Mouse (Mus musculus) heart, adult 8-10 months (tissue): ENCODE data around the gene Tent5b. TPM values are rescaled to one million over a fixed set of nuclear protein-coding genes. Genes with fewer than 3 reads are reported as not detected.

ENCODE experiments used
- DNase-seq: peaks from one replicate; pipeline ENCODE4 v3.0.0; 2022; ENCODE audit warnings: low spot score
- total RNA-seq, 4 experiments: library from RNA; stranded (reverse); gene quantifications; 2 replicates each; pipeline ENCODE4 v1.2.4; 2022

Tent5b gene
- total RNA-seq, 4 experiments from 2014 or later: 1.3 to 3.0 (median 1.6) TPM

DNA sequence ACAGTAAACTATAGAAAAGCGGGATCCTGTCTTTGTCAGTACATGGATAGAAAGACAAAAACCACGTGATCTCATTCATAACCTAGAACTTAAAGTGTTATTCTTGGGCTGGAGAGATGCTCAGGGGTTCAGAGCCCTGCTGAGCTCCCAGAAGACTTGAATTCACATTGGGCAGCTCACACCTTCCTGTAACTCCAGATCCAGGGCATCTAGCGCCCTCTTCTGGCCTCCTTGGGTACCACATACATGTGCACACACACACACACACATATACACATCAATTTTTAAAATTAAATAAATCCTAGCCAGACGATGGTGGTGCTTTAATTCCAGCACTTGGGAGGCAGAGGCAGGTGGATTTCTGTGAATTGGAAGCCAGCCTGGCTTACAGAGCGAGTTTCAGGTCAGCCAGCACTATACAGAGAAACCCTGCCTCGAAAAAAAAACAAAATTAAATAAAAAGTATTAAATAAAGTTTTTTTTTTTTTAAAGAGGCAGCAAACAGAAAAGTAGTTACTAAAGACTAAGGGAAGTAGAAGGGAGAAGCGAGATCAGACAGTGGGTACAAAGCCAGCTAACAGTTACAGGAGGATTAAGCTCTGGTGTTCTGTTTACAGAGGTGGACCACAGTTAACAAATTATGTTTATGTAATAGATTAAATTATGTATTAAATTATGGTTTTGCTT is 8.7 kb upstream of the Tent5b start:
- DNase-seq: no peak

DNA sequence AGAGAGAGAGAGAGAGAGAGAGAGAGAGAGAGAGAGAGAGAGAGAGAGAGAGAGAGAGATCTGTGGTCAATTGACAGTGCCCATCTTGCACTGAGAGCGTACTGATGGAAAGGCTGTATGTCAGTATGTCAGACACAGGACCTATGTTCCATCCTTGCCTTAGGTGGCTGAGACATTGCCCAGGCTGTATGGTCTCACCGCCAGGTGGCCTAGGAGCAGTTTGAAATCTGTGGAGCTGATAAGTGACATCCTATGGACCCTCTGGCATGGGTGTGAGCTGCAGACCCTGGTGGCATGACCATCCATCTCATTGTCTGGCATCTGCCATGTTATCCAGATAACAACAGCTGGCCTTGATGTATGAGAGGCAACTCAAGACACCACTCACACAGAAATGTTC is 6.1 kb upstream of the Tent5b start:
- DNase-seq: no peak

DNA sequence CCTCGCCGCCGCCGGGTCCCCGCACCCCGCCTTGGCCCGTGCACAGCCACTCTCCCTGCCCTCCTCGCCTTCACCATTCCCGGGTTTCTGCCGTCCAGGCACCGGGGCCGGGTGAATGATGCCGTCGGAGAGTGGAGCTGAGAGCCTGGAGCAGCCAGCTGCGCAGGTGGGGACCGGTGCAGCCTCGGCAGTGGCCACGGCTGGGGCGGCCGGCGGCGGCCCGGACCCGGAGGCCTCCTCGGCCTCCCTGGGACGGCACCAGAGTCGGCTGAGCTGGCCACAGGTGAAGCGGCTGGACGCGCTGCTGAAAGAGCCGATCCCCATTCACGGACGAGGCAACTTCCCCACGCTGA is 229 bp downstream of the Tent5b start:
- DNase-seq: no peak

DNA sequence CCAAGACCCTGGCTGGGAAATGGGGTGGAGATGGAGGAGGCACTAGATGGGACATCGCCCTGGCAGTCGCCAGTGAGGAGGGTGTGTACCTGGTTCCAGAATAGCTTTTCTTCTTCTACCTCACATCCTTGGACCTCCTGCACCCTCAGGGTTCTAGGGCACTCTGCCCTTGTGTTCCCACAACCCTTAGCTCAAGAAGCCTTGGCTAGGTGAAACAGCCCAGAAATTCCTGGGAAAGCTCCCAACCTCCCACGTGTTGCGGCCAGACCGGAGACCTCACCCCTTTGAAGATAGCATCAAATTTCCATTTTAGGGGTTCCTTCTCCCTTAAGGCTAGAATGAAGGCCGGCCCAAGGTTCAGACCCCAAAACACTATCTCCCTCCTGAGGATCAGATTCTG is 822 bp downstream of the Tent5b start:
- DNase-seq: no peak

DNA sequence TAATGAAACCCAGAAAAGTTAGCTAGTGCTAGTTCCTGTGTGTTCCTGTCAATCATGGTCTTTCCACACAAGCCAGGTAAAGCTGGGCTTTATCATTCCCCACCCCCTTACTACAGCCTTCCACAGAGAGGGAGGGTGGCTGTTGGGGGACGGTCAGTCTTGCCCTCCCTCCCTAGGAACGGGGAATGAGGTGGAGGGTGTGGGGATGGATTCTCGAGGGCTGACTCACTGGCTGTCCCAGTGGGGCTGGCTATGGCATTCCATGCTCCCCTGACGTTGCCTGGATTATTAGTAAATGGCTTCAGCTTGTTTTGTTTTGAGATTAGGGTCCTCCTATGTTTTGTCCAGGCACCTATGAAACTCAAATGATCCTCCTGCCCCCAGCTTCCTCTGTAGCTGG is 1.6 kb downstream of the Tent5b start:
- no peak for DNase-seq

DNA sequence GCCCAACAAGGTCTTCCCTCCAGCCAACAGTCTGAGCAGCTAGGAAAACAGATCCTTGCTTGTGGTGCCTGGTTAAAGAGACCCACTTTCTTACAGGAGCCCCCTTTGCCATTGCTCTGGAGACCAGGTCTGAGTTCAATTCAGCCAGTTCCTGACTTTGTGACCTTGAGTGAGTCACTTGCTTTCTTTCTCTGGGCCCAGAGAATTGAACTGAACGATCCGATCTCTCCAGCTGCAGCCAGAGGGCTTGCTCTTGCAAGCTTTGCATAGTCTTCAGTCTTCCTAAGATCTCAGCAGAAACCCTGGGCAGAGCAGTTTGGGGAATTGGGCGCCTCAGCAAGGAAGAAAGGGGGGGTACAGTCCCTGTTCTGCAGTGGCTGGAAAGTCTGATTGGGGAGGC is 2.5 kb downstream of the Tent5b start:
- no peak for DNase-seq

DNA sequence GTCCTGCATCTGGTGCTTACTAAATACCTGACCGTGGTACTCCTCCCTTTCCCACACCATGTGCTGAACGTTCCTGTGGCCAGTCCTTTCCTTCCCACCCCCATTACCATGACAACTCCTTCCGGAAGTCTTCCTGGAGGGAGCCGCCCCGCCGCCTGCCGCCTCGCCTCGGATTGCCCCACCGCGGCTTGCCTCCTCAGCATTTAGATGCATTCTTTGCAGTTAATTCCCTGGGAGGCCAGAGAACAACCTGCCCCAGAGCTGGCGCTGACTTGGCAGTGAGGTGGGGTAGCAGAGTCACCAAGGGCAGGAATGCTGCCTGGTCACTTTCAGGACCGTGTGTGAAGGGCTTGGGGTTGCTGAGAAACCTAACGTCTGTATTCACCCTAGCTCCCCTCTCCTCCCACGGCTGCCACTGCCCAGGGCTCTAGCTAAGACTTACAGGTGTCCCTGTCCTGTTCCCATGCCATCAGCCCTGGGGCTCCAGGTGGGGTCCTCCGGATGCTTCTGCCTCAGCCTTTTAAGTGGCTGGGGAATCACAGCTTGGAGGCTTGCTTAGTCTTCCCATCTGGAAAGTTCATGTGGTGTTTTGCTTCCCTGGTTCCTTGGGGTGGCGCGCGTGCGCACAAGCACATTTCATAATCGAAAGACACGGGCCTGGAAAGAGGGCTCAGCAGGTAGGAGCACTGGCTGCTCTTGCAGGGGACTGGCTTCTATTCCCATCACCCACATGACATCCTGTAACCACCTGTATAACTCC is 4.5 kb downstream of the Tent5b start:
- no peak for DNase-seq

DNA sequence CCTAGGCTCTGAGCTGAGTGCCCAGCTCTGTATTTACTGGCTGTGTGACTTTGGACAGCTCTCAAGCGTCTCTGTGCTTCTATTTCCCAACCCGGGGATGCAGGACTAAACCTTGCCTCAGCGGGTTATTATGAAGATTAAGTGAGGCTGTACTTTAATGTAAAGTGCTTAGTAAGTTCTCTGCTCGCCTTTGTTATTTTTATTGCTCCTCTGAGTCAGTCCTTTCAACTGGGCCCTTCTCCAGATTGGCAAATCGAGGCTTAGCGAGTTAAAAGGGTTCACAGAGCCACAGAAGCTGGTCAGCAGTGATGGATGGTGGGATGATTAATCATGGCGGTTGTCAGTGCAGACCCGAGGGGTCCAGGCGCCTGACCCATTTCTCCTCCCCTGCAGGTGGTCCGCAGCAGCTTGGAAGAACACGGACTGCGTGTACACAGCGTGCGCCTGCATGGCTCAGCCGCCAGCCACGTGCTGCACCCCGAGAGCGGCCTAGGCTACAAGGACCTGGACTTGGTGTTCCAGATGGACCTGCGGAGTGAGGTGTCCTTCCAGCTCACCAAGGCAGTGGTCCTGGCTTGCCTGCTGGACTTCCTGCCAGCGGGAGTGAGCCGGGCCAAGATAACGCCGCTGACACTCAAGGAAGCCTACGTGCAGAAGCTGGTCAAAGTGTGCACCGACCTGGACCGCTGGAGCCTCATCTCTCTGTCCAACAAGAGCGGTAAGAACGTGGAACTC is 5.9 kb downstream of the Tent5b start:
- DNase-seq: no peak

DNA sequence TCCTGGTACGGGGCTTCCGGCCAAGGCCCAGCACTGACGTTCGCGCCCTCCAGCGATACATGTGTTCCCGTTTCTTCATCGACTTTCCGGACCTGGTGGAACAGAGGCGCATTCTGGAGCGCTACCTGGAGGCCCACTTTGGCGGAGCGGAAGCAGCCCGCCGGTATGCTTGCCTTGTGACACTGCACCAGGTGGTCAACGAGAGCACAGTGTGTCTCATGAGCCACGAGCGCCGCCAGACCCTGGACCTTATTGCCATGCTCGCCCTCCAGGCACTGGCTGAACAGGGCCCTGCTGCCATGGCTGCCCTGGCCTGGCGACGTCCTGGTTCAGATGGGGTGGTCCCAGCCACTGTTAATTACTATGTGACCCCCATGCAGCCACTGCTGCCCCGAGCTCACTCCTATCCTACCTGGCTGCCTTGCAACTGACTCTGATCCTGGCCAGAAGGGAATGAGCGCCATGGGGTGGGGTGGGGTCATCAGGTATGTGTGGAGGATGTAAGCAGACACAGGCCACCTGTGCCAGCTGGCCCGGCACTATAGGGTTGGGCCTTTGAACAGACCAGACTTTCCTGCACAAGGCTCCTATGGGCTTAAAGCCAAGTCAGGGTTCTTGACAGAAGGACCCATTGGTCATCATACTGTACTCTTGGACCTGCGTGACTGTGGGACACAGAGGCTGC is 6.9 kb downstream of the Tent5b start:
- DNase-seq: no peak

DNA sequence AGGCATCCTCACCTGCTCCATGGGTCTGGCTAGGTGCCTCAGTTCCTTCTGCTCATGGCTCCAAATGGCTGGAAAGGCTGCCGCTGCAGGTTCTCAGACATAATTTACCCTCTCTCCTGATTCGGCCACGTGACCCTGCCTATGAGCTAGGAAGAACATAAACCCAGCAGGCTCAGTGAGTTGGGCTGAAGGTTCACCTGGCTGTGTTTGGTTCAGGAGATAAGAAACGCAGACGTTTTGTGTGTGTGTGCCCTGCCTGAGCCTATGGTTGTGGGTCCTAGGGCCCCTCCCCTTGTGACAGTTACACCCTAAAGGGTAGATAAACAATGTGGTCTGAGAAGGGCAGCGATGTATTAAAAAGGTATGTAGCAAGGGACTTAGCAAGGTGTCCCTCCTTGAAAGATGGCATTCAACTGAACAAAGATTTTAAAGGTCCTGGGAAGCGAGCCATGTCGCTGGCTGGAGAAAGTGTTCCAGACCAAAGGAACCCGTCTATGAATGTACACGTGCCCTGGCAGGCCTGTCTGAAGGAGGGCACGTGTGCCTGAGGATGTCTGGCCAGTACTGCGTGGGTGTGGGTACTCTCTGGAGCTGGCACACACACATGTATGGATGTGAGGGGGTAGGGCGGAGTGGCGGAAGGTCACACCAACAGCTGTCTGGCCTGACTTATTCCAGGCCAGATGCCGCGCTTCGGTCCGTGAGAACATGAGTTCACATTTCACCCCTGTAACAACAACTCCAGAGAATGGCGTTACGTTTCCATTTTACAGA is 8.9 kb downstream of the Tent5b start:
- DNase-seq: no peak

DNA sequence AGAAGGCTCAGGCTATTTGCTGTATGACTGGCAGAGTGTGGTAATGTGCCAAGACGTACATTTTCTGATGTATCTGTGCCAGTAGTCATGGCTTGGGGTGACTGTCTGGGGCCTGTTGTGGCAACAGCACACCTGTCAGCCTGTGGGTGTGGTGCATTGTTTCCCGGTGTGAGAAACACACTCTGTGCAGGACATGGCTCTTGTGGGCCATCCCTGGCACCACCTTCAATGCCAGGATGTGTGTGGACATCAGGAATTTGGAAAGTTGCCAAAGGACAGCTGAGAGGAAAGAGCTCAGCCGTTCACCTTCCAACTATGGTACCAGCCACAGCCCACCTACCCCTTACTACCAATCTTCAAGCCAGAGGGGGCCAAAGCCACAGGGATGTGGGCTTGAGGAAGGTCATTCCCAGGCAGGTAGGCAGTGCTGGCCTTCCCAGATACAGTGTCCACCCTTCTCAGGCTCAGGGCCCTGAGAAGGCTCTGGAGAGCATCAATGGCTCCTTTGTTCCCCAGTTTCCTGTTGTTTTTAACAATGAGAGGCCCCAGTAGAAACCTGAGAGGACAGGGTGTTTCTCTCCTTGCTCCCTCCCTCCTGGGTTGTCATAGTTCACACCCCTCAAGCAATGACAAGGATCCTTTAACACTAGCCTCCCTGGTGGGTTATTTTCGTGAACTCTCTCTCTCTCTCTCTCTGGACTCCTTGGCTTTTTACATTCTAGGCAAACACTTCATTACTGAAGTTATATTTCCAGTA is 9.7 kb downstream of the Tent5b start:
- DNase-seq: no peak

DNA sequence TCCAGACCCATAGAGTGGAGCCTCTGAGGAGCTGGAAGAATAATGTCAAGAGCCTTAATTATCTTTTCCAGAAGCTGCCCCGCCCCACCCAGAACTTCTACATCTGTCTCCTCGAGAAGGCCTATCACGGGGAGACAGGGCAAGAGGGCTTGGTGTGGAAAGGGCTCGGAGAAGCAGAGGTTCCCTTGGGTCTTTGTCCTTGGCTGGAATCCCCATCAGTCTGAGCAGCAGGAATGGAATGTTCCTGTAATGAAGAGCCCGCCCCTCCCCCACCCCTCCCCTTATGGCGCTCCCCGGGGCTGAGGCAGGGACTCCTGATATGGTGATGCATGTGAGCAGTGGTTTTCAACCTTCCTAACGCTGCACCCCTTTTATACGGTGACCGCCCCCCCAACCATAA is 11.9 kb downstream of the Tent5b start:
- peak; percentile 69 for DNase-seq

DNA sequence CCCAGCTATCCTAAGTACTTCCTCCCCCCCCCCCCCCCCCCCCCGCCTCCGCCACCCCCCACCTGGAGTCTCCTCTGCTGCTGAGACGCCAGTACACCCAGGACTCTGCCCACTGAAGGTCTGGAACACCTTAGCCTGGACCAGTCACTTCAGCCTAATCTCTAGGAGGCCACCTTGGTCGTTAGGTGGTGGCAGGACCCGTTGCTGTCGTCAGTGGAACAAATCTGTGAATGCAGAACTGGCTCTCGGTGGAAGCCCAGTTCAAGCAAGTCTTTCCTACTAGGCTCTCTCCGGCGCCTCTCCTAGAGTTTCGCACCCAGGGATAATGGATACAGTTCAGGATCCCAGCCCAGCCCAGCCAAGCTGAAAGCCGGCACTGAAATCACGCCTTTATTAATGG is 14.0 kb downstream of the Tent5b start:
- DNase-seq: no peak

DNA sequence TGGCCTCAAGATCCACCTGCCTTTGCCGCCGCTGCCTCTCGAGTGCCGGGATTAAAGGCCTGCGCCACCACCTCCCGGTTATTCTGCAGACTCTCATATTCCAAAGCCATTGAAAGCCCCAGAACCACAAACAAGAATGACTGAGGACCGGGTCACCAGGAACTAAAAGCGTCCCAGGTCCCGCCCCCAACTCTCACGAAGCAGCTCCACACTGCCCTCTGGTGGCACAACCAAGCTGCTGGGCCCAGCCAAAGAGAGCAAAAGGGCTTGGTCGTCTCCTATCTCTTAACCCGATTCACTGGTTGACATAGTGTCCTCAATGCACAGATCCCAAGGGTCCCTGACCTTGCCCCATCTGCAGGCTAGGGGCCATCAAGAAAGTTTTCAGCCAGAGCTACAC is 14.5 kb downstream of the Tent5b start:
- DNase-seq: peak; percentile 91

DNA sequence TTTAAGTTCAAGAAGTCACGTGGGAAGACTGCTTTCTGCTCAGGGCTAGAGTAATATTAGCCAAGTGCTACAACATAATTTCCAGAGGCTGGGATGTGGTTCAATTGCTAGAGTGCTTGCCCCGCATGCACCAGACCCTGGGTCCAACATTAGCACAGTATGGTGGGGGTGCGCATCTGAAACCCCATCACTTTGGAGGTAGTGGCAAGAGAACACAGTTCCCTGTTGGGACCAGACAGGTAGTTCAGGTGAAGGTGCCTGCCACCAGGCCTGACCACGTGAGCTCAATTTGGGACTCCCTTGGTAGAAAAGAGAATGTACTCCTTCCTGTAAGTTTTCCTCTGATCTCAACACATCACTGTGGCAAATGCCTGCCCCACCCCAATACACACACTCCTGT is 14.9 kb downstream of the Tent5b start:
- DNase-seq: no peak

DNA sequence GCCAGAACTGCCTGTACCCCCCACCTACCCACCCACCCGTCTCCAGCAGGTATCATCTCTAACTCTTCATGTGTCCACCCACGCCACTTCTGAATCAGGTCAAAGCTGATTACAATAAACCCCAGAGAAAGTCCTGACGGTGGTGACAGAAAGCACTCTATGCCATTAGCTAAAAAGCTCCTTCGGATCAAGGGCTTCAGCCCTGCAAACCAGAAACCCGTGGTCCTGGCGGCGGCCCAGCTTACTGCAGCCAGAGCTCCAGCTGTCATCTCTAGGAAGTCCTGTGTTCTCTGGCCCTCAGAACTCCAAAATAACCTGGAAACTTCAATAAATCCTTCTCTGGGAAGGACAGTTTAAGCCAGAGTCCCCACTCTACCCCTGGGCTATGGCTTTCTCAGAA is 15.8 kb downstream of the Tent5b start:
- no peak for DNase-seq

DNA sequence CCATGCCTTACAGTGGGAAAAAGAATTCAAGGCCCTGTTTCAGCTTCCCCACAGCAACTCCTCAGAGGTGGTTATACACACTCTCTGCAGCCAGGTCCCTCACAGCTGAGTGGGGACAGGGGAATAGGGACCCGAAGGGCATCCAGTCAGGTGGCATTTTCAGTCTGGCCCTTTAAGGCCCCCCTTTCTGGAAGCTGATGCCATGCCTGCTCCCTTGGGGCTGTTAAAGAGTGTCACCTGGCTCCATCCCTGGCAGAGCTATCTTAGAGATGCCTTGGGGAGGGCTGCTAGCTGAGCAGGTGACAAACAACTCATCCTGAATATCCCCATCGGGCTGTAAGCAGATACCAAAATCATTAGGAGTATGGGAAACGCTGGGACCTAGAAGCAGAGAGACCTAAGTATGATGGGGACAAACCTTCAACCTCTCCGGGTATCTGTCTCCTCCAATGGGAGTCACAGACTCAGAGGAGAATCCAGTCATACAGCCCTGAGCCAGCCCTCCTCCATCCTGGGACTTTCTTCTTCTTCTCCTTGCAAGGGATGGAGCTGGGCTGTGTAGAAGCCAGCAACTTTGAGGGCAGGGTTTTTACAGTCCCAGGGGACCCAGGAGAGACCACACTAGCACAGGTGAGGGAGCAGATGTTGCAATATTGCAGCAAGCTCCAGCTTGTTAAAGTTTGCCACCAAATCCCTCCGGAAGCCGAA is 17.0 kb downstream of the Tent5b start:
- no peak for DNase-seq

DNA sequence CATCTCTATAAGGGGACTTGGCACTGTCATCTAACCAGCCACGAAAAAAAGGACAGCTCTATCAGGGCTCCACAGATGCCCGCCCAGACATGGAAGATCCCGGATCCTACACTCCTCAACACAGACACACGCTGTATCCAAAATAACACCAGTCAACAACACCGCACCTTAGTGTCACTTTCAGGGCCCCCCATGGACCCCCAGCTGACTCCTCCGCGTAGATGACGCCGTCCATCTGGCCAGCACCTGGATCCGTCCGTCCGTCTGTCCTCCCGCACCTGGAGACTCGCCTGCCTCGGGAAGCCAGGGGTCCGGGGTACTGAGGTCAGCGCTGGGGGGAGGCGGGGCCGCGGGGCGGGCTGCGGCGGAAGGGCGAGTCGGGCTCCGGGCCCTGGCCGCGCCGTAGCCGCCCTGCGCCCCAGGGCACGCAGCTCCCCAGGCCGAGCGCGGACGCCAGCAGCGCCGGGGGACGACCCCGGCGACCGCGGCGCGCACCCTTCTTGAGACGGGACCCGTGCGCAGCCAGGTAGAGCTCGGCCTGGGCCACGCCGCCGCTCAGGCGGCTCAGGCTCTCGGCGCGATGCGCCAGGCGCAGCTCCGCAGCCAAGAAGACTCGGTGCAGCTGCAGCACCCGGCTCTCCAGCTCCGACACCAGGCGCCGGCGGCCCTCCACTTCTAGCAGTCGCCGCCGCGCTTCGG is 17.7 kb downstream of the Tent5b start:
- DNase-seq: no peak

DNA sequence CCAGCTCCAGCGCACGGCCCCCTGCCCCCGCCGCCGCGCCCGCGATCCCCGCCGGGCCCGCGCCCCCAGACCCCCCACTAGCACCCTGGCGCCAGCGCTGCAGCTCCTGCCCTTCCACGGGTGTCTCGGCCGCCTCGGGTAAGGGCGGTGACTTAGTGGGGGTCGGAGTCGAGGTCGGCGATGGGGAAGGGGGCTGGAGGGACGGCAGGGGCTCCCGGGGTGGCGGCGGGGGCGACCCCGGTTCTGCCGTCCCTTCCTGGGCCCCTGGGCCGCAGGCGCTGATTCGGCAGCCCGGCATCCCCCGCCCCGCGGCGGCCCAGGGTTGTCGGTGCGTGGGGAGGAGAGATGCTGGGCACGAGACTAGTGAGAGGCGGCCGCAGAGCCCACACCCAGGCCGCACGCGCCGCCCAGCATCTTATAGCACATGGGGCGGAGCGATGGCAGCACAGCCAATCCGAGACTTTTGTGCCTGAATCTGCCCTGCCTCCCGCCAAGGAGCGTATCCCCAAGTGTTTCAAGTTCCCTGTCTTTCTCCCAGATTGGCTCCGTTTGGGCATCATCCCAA is 18.3 kb downstream of the Tent5b start, which contains the start of gene Trnp1:
Gene Trnp1 (minus strand): TSS at position 391 of the 565 bp plus-strand sequence.
- no peak for DNase-seq
